Mouse (Mus musculus) activated CD4-positive, CD25-positive, alpha-beta regulatory T cell, adult 4 months (primary cell): ENCODE measurements at regions not wholly inside any gene's neighbourhood (a gene's known extent, or its start where the extent isn't known, plus 50 kb on each side); places are given as distances from the start of the nearest gene placed in this dataset.
"Not testable (repeated sequence)": the region's sequence is repeated elsewhere in the genome, so short reads cannot be mapped to it uniquely, and the experiment has no call there.

ENCODE experiments used
- ATAC-seq: one replicate; pipeline ENCODE4 v1.8.0; 2017

- no peak for ATAC-seq
Measured at GRCm38 (mm10) chr10:95773425-95773980, 69.2 kb downstream of the Gm33543 start.

DNA sequence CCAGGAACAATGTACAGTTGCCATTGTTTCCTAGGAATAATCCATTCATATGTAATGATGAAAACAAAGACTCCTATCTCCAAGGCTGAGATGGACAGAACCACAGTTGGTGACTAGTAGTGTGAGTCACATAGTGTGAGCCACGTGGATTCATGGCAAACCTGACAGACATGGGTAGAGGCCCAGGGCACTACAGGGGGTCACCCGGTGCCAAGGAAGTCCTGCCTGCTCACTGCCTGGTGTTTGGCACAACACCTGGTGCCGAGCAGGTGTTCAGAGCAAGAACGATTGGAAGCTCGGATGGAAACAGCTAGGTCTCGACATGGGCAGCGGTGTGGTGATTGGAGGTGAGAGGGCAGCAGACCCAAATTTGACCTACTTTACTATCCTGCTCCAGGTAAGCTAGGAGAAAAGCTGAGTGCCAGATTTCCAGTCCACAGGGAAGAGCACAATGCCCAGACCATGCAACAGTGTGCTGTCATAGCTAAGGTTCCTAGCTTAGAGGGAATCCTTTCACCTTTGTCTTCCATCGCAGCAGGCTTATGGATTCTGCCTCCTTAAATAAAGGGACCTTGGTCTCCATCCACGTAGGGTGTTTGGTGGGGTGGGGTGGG, 69.8 kb downstream of the Gm33543 start:
- ATAC-seq = no peak

DNA sequence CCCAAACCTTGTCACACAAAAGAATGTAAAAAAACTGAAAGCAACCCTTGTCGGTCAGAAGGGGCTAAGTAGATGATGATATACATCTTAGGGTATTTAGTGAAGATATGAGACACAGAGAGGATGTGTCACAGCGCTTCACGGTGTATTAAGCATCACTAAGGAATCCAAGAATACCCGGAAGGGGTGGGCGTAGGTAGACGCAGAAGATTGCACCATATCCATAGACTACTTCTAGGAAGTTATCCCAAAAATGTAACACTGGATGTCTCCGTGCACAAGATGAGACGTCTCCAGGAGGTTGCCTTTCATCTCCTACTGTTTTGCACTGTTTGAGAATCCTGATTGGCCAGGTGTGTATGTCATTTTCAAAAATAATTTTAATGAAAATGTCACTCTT, 73.8 kb downstream of the Gm33543 start:
- ATAC-seq = no peak

- ATAC-seq = no peak
Measured at GRCm38 (mm10) chr10:95767526-95768161, 75.1 kb downstream of the Gm33543 start.

GRCm38 (mm10) chr10:95764129-95764528, 78.6 kb downstream of the Gm33543 start:
- ATAC-seq = no peak

DNA sequence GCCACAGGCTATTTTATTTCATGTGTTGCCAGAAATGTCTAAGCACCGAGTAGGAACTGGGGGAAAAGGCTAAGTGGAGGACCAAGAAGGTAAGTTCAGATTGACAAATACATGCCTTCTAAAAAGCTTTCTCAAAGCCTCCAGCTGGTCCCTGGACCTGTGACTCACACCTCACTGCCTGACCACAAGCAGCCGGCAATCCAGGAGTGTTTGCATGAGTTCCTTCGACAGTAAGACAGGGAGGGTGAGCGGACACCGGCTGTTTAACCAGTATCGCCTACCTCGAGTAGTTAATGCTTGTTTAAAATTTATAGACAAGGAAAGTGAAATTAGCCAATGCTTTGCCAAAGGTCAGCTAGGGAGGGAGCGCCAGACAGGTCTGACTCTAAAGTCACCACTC, 80.1 kb downstream of the Gm33543 start:
- ATAC-seq = no peak

DNA sequence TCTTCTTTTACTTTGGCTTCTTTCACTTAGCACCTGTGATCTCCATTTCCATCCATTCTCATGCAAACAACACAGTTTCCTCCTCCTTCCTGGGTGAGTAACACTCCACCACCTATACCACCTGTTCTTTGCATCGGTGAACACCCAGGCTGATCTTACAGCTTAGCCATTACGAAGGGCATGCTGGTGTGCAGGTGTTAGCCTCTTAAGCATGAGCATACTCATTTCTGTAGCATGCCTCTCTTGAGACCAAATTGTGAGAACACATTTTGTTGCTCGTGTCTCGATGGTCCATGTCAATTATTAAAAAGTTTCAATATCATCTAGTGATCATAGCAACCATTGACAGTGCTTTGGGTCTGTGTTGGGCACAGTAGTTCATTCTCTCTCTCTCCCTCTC, 80.8 kb downstream of the Gm33543 start:
- no peak for ATAC-seq

- ATAC-seq = no peak
Measured at GRCm38 (mm10) chr10:95760121-95760870, 82.4 kb downstream of the Gm33543 start.

DNA sequence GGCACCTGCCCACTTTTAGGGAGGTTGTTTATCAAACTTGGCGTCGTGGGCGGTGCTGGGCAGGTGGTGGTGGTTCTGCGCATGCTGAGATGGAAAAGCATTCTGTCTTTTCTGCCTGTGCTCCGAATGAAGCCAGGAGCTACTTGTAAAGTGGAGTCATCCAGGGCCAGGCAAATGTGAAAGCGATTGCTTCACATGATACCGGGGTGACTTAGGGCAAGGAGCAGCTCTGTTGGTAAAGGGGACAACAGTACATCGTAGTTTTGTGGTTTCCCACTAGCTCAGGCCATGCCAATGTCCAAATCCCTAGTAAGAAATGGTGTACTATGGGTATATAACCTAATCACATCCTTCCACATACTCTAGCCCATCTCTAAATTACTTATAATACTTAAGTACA, 84.5 kb downstream of the Gm33543 start:
- no peak for ATAC-seq

DNA sequence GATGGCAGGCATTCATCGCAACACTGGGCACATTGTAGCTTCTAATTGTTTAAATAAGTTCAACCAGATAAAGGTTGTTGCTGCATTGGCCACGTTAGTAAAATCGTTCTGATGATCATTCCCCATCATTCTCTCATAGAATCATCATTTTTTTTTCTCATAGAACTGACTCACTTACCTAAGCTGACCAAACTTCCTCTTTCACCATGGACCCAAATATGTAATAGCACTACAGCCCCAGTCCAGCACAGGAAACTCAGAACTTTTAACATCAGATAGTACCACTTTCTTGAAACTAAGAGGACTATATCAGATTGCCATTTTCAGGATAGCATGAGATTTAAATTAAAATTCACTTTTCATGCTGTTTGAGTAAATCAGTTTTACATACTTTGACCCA, 82.2 kb upstream of the Anapc15-ps start:
- ATAC-seq = no peak

- no peak for ATAC-seq
Measured at GRCm38 (mm10) chr10:95753396-95753905, 80.2 kb upstream of the Anapc15-ps start.

GRCm38 (mm10) chr10:95748360-95748759, 75.1 kb upstream of the Anapc15-ps start:
- no peak for ATAC-seq

GRCm38 (mm10) chr10:95747939-95748338, 74.7 kb upstream of the Anapc15-ps start:
- no peak for ATAC-seq

GRCm38 (mm10) chr10:95745834-95746620, 72.8 kb upstream of the Anapc15-ps start:
- peak; percentile 96 for ATAC-seq

DNA sequence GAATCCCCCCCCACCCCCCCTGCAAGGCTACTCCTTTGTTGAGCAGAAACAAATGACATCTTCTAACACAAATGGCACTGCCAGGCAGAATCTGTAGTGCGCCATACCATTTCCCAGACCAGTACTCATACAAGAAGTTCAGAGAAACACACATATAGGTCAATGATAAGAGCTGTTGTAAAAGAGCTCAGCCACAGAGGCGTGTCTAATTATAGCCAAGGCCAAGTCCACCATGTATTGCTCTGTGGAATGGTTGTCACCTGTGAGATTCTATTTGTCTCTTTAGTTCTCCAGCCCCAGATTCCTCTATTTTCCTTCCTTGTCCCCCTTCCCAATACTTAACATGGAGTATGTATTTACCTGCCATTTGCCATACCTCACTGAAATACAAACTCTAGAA, 72.0 kb upstream of the Anapc15-ps start:
- ATAC-seq = no peak

GRCm38 (mm10) chr10:95743627-95744026, 70.4 kb upstream of the Anapc15-ps start:
- ATAC-seq = no peak

DNA sequence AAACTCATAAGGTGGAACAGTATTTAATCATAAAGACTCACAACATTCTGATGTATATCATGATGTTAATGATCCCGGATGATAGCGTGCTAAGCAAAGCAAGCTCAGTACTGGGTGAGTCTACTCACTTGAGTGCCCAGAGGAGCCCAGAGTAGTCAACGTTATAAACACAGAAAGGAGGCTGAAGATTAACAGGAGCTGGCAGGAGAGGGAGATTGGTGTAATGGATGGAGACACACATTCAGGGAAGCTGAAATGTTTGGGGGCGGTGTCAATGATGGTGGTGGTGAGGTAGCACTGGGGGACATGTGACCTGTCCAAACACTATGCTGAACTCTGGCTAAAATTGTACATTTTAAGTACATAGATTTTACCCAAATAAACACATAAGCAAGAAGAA, 66.2 kb upstream of the Anapc15-ps start:
- no peak for ATAC-seq

DNA sequence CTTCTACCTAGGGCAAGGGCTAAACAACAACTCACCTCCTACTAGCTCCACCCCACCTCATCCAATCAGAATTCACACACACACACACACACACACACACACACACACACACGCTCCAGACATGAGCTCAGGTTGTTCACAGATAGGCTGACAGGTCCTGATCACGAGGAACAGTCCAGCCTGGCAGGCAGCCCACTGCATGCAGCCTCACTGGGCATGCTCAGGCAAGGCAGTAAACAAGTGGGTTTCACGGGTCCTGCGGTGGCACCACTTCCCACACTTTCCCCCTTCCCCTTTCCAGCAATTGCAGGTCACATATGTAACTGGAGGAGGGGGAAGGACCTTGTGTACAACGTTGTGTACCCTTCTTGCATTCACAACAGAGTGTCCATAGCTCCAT, 63.5 kb upstream of the Anapc15-ps start:
- ATAC-seq = not testable (repeated sequence)

- ATAC-seq = no peak
Measured at GRCm38 (mm10) chr10:95731001-95731400, 57.8 kb upstream of the Anapc15-ps start.

- ATAC-seq = no peak
Measured at GRCm38 (mm10) chr10:95729890-95730289, 56.6 kb upstream of the Anapc15-ps start.

GRCm38 (mm10) chr10:95725910-95726309, 52.7 kb upstream of the Anapc15-ps start:
- ATAC-seq = no peak

DNA sequence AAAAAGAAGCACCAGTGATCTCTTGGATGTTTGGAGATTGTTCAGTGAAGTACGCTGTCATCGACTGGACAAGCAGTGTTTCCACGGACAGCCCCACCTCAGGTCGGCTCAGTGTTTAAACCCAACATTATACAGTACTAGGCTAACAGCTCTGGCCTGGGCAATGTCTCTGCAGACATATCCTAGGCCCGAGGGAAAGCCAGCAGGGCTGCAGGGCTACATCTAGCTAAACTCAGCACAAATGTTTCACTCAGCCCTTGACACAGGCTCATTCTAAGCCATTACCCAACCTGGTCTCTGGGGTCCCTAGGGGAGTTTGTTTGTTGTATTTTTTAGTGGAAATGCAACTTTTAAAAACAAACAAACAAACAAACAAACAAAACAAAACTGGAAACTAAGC, 52.1 kb upstream of the Anapc15-ps start:
- ATAC-seq = no peak
